ENCODE assay signal across 28 mouse cellular contexts in genomic region chr5:141939000-141939399, GRCm38 (mm10).
DNase-seq lines count a peak whose midpoint lies in the region; ATAC-seq lines count a peak whose summit lies in the region.
"Had no signal": no experiment of that assay in that cellular context is flagged by ENCODE, and none has a peak within 500 bp of the region (broad histone marks: within the 10 kb centered on the region; RNA-seq: fewer than 3 reads in every experiment).

No protein-coding gene starts in this region.

- H3K4me1 ChIP-seq in embryonic facial prominence, embryonic 14.5 days (ENCODE audit: control insufficient read depth, insufficient read depth, low read length) = no peaks in the 10 kb centered on the region
- H3K4me1 ChIP-seq in embryonic facial prominence, embryonic 10.5 days = peaks cover 7% of the 10 kb centered on the region; the same call in 1 of the 2 replicates
- H3K4me1 ChIP-seq: forebrain, embryonic 12.5 days; forebrain, embryonic 15.5 days; heart, embryonic 12.5 days; heart, embryonic 15.5 days; intestine, embryonic 15.5 days had no signal

- WGBS in embryonic facial prominence, embryonic 14.5 days = 67% methylated on average over 9 of the region's 9 CpGs
- 81% methylated on average over 9 of the region's 9 CpGs for WGBS in embryonic facial prominence, embryonic 10.5 days

- no peaks in the 10 kb centered on the region for H3K27me3 ChIP-seq in embryonic facial prominence, embryonic 14.5 days (replicated peaks; ENCODE audit: control insufficient read depth, insufficient read depth, low read length)
- no peaks in the 10 kb centered on the region for H3K27me3 ChIP-seq in embryonic facial prominence, embryonic 10.5 days (replicated peaks; ENCODE audit: low read depth, poor library complexity, severe bottlenecking)
- H3K27me3 ChIP-seq: forebrain, embryonic 12.5 days; forebrain, embryonic 15.5 days; heart, embryonic 12.5 days; heart, embryonic 15.5 days; hindbrain, embryonic 13.5 days; intestine, embryonic 15.5 days had no signal

- H3K4me3 ChIP-seq in embryonic facial prominence, embryonic 14.5 days (ENCODE audit: low read depth, low read length) = no peak overlapping the region
- no peak overlapping the region for H3K4me3 ChIP-seq in embryonic facial prominence, embryonic 10.5 days
- H3K4me3 ChIP-seq: erythroblast, embryonic 14.5 days; forebrain, embryonic 12.5 days; forebrain, embryonic 15.5 days; heart, embryonic 12.5 days; heart, embryonic 15.5 days; hindbrain, embryonic 10.5 days; hindbrain, embryonic 13.5 days; intestine, embryonic 15.5 days had no signal

- no peaks in the 10 kb centered on the region for H3K36me3 ChIP-seq in embryonic facial prominence, embryonic 14.5 days (ENCODE audit: control insufficient read depth, insufficient read depth, low read length)
- no peaks in the 10 kb centered on the region for H3K36me3 ChIP-seq in embryonic facial prominence, embryonic 10.5 days (replicated peaks)
- H3K36me3 ChIP-seq: forebrain, embryonic 12.5 days; forebrain, embryonic 15.5 days; heart, embryonic 15.5 days; hindbrain, embryonic 10.5 days; intestine, embryonic 15.5 days had no signal

- H3K9me3 ChIP-seq in embryonic facial prominence, embryonic 14.5 days (ENCODE audit: control insufficient read depth, low read length) = no peaks in the 10 kb centered on the region
- no peaks in the 10 kb centered on the region for H3K9me3 ChIP-seq in embryonic facial prominence, embryonic 10.5 days
- H3K9me3 ChIP-seq: forebrain, embryonic 12.5 days; forebrain, embryonic 15.5 days; heart, embryonic 12.5 days; heart, embryonic 15.5 days; hindbrain, embryonic 10.5 days; hindbrain, embryonic 13.5 days; intestine, embryonic 15.5 days had no signal

- H3K9ac ChIP-seq in embryonic facial prominence, embryonic 14.5 days (ENCODE audit: low read depth, low read length) = no peak overlapping the region
- H3K9ac ChIP-seq: forebrain, embryonic 12.5 days; forebrain, embryonic 15.5 days; heart, embryonic 12.5 days; heart, embryonic 15.5 days; hindbrain, embryonic 13.5 days; intestine, embryonic 15.5 days had no signal

- H3K27ac ChIP-seq in embryonic facial prominence, embryonic 14.5 days (replicated peaks; ENCODE audit: low read depth, low read length) = no peak overlapping the region
- H3K27ac ChIP-seq in embryonic facial prominence, embryonic 10.5 days (replicated peaks) = no peak overlapping the region
- H3K27ac ChIP-seq: forebrain, embryonic 12.5 days; forebrain, embryonic 15.5 days; heart, embryonic 15.5 days; hindbrain, embryonic 10.5 days; hindbrain, embryonic 13.5 days; intestine, embryonic 15.5 days had no signal

- no peak overlapping the region for H3K4me2 ChIP-seq in embryonic facial prominence, embryonic 14.5 days (ENCODE audit: low read depth, low read length)
- H3K4me2 ChIP-seq: forebrain, embryonic 12.5 days; forebrain, embryonic 15.5 days; heart, embryonic 12.5 days; heart, embryonic 15.5 days; hindbrain, embryonic 13.5 days; intestine, embryonic 15.5 days had no signal

- no peak for ATAC-seq in embryonic facial prominence, embryonic 14.5 days (ENCODE audit: low read depth)
- ATAC-seq: forebrain, embryonic 15.5 days; hindbrain, embryonic 16.5 days; intestine, embryonic 15.5 days had no signal

- DNase-seq in embryonic facial prominence, embryonic 14.5 days (ENCODE audit: low spot score) = peak; percentile 43
- DNase-seq in embryonic facial prominence, embryonic 10.5 days (ENCODE audit: low spot score) = no peak
- DNase-seq in frontal cortex, postnatal 36 days (ENCODE audit: low spot score in 2 of 2) = peak; percentile 3 to 34
- DNase-seq in frontal cortex, postnatal 25 days (ENCODE audit: low spot score in 2 of 2) = no peak
- DNase-seq in right cerebral cortex, adult 18-20 months = peak; percentile 8
- no peak for DNase-seq in right cerebral cortex, postnatal 25 days
- no peak for DNase-seq in T-cell, adult 2 months (ENCODE audit: low spot score)
- no peak for DNase-seq in kidney, adult 11 months
- DNase-seq: adrenal gland, postnatal 10 days; adrenal gland, postnatal 36 days; cerebellum, adult 11-12 months; cerebellum, adult 8-10 months; cerebellum, postnatal 10 days; cerebellum, postnatal 36 days; embryo, embryonic 11 days; gastrocnemius, postnatal 25 days; heart, adult 18-20 months; heart, postnatal 10 days; heart, postnatal 36 days had no signal

Comparison
In these comparisons a context has a peak if more than half of its experiments do, and no peak if none do; other contexts are left out.
1. DNase-seq: peak in embryonic facial prominence, embryonic 14.5 days (single experiment), frontal cortex, postnatal 36 days (2 of 2) and right cerebral cortex, adult 18-20 months (single experiment); none in embryonic facial prominence, embryonic 10.5 days (single experiment), frontal cortex, postnatal 25 days (0 of 2), right cerebral cortex, postnatal 25 days (single experiment), T-cell, adult 2 months (single experiment) and kidney, adult 11 months (single experiment).